Mouse (Mus musculus) adrenal gland, postnatal 36 days (tissue): ENCODE results near the gene Aqp9. TPM values are rescaled to one million over a fixed set of nuclear protein-coding genes. Genes with fewer than 3 reads are reported as not detected.

Experiments used
- DNase-seq, 2 experiments: peaks; one replicate each; pipeline ENCODE4 v3.0.0; 2021; ENCODE audit warnings: mixed read lengths in 1 of 2
- long read RNA-seq, 2 experiments: library from polyadenylated mRNA; stranded (forward); transcript quantifications; one replicate each; pipeline ENCODE4 v2.0.0; 2021; ENCODE audit warnings: borderline sequencing depth in 2 of 2
- total RNA-seq, 2 experiments: library from RNA; stranded (reverse); gene quantifications; 2 replicates each; pipeline ENCODE4 v1.2.3; 2021

Gene Aqp9
- under 1 TPM; 0.26 to 0.49 TPM for total RNA-seq
- long read RNA-seq, experiment 1: 0 reads
- long read RNA-seq, experiment 2: 0 reads

- DNase-seq: no peak
These were observed at the start of gene Aqp9 for GRCm38 (mm10) chr9:71168511-71168910. Gene Aqp9, minus strand, starts transcription at chr9:71168682.

DNA sequence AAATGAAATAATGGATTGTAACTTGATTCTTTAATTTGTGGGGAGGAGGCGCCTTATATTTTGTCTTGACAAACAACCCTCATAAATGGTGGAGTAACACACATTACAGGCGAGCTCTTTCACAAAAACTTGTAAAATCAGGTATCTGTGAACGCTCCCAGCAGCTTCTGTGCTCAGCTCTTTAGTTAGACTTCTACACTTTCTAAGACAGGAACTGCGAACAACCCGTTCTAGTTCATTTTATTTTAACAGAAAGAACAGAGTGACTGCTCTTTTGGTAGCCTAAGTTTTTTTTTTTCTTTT lies 49.3 kb upstream of the Aqp9 start:
- no peak for DNase-seq

GRCm38 (mm10) chr9:71216996-71217792 lies 48.7 kb upstream of the Aqp9 start:
- no peak for DNase-seq

- peak; percentile 36 to 58 for DNase-seq
These were observed 47.8 kb upstream of the Aqp9 start for GRCm38 (mm10) chr9:71216036-71216995.

GRCm38 (mm10) chr9:71215248-71216035 lies 47.0 kb upstream of the Aqp9 start, which contains the start of gene Aldh1a2:
Gene Aldh1a2, plus strand, starts transcription at chr9:71215789.
- DNase-seq: peak; percentile 85 to 90

DNA sequence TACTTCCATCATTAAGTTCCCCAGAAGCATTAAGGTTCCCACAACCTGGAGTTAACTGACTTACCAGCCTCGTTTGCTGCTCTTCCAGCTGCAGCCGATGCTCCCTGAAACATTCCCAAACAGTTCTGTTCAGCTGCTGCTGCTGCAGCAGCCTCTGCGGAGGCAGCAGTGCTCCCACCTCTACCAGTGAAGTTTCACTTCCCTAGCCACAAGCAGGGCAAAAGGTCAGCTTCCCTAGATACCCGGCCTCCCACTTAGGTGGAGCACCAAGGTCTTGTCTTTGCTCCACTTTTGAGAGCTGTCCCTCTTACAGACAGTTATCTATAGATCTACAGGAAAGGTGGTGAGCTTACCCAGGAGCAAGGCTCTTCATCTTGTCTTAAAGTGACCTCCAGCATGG lies 45.2 kb upstream of the Aqp9 start:
- no peak for DNase-seq

- peak; percentile 32 to 33 for DNase-seq
These were observed 42.4 kb upstream of the Aqp9 start for GRCm38 (mm10) chr9:71210870-71211269.

DNA sequence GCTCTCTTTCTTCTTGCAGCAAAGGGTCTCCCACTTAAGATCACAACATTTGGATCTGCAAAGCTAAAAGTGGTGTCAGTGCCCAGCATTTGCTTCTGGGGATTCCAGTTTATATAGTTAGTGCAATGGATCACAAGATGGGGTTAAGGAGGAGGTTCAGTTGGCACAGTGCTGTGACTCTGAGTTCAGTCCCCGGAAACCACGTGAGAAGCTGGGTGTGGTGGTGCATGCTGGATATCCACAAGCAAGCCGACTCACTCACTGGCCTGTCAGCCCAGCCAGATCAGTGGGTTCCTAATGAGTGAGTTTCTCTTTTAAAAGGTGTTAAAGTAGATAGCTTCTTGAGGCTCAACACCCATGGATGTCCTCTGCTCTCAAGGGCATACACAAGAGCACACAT lies 40.8 kb upstream of the Aqp9 start:
- no peak for DNase-seq

GRCm38 (mm10) chr9:71202265-71202664 lies 33.8 kb upstream of the Aqp9 start:
- DNase-seq: no peak

DNA sequence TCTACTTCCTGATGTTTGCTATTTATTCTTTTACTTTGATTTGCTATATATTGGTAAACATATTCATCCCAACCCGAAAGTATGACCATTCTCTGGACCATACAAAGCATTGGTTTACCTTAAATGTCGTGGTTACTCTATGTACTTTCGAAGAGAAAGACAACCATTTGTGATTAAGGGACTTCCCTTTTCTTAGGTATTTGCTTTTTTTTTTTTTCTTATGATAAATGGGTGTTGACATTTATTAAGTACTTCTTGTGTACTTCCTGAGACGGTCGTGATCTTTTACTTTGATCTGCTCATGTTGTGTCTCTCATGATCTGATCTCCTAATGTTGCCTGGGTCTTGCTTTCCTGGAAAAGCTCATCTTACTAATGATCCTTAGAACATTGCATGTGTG lies 30.3 kb upstream of the Aqp9 start:
- no peak for DNase-seq

GRCm38 (mm10) chr9:71188647-71189415 lies 20.3 kb upstream of the Aqp9 start:
- peak; percentile 68 to 78 for DNase-seq

GRCm38 (mm10) chr9:71187396-71187795 lies 18.9 kb upstream of the Aqp9 start:
- DNase-seq: no peak

DNA sequence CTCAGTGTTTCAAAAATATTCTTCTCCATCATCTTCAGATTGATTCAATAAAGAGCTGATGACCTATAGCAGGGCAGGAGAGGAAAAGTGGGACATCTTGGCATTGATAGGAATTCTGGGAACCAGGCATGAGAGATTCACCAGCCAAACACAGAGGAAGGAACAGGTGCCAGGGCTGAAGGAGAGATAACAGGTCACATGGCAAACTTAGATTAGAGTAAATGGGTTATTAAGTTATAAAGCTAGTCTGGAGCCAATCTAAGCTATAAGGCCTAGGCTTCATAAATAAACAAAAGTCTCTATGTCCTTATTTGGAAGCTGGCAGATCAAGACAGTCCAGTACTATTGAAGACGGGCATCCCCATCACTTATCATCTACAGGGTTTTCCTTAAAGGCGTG lies 17.3 kb upstream of the Aqp9 start:
- no peak for DNase-seq

DNA sequence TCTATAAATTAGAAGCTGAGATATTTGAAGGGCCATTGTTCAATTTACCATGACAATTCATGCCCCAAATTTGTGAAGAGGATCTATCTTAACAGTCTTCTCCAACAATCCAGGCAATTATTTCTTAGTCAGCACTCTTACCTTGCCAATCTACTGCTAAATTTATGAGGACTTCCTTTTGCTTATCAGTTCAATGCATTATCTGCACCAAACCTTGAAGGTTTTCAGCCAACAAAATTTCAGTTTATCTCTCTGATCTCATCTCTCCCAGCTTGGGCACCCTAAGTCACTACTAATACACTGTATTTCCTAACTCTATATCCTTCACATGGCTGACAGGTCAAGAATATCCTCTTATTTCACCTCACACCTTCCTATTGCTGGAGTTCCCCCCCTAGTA lies 16.8 kb upstream of the Aqp9 start:
- no peak for DNase-seq

GRCm38 (mm10) chr9:71179964-71180700 lies 11.7 kb upstream of the Aqp9 start:
- peak in 1 of 2 experiments; percentile 50 for DNase-seq

DNA sequence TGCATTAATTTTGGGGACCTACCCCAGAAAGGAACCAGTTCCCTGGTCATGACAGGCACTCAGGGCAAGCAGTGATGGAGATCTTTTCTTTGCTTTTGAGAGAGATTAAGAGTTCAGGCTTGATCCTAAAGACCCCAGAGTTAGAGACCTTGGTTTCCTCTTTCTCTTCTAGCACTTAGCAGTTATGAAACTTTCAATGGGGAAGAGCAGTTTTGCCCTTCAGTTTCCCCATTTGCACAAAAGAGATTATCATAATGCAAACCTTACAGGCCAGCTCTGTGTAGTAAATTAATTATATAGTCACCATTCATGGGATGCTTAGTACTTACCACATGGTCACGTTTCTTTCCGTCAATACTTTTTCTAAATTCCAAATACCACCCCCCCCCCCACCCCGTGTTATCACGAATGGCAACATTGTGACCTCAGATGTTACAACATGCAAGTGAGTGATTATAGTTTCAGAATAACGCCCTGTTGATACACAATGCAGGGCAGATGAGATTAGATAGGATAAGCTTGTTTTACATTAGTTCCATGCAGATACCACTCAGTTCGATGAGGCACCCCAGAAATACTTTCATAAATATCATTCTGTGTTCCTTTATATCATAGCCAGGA lies 10.9 kb upstream of the Aqp9 start:
- no peak for DNase-seq

GRCm38 (mm10) chr9:71175686-71176085 lies 7.2 kb upstream of the Aqp9 start:
- no peak for DNase-seq

DNA sequence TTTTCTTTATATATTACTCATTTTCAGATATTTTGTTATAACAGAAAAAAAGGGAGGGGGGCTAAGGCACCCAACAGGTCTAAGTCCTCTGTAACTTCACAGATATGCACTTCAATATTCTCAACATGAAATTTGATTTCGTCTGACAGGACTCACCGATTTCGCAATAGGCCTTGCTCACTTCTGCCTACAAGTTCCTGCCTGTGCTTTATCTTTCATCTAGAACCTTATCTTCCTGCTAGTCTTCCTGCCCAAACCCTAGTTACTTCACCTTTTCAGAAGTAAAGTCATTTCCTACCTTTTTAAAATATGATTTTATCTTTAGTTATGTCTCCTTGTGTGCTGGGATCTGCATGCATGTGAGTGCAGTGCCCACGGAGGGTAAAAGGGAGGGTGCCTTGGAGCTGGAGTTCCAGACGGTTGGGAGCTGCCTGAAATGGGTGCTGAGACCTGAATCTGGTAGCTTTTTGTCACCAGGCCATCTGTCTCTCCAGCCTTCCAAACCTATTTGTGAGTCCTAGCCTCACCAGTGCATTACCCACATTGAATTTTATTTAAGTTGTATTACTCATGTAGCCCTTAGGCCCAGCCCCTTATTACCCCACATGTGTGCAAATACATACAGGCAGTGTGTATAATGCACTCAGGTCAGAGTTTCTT lies 6.0 kb upstream of the Aqp9 start:
- no peak for DNase-seq

DNA sequence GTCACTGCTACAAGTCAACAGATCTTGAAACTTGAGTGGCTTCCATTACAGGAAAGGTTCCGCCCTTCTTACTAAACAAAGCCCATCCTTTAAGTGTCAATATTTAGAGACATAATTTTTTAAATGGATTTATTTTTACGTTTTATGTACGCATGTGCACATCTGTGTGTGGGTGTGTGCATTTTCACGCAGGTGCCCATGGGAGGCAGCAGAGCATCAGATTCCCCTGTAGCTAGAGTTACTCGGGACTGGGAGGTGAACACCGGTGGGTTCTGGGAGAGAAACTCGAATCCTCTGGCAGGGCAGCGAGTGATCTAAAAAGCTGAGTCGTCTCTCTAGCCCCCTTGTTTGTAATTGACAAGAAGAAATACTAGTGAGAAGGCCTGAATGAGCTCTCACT lies 5.1 kb upstream of the Aqp9 start:
- no peak for DNase-seq
